8 mouse cellular contexts compared by ENCODE assay signal in the genomic region with DNA sequence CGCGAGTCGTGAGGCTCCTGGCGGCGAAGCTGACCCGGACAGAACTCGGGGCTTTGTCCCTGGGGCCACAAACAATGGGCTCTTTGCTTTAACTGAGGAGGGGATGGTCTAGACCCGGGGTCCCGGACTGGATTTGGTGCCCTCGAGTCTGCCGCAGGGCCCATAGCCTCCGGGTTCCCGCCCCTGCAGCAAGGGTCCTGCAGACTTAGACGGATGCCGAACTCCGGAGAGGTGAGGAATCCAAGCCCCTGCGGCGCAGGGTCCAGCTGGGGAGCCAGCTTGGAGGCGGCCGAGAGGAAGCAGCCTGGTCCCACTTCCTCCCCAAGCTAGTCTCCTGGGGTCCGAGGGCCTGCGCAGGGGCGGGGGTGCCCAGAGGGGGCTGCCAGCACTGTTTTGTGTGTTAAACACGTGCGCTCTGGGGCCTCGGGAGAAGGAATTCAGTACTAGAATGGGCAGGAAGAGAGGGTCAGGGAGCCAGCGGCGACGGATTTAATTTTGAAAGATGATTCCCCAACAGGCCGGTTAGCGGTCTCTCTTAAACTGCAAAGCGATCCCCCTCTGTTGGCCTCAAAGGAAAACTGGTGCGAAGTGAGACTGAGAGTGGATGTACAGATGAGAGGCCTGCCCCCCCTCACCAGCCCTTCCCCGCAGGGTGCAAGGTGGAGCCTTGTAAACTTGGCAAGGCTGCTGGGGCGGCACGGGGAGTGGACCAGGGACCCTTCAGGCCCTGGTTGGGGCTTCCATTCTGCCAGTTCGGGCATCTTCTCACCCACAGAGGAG. TPM values are rescaled to one million over a fixed set of nuclear protein-coding genes. Genes with fewer than 3 reads are reported as not detected.
DNase-seq lines count a peak whose midpoint lies in the region; ATAC-seq and TF ChIP-seq lines count a peak whose summit lies in the region.

No protein-coding gene starts in this region.

- intact Hi-C loops in left cerebral cortex, postnatal 14 days (cut with DNase I), result no loop called here

- no peak for DNase-seq in cerebellum, adult 2 months
- no peak for DNase-seq in layer of hippocampus, adult 9-10 months (ENCODE audit: low spot score)
- no peak for DNase-seq in left cerebral cortex, postnatal 14 days (ENCODE audit: low spot score in 2 of 2)
- DNase-seq in ovary, postnatal 10 days (ENCODE audit: low spot score), result no peak

- no peaks in the 10 kb centered on the region for H3K9me3 ChIP-seq in embryonic facial prominence, embryonic 15.5 days (replicated peaks)
- no peaks in the 10 kb centered on the region for H3K9me3 ChIP-seq in intestine, embryonic 16.5 days (ENCODE audit: control insufficient read depth, low read length)
- H3K9me3 ChIP-seq in midbrain, embryonic 15.5 days, result no peaks in the 10 kb centered on the region

- peak overlapping the region; percentile 98 for H3K4me2 ChIP-seq in embryonic facial prominence, embryonic 15.5 days (replicated peaks)
- peak overlapping the region; percentile 93 for H3K4me2 ChIP-seq in intestine, embryonic 16.5 days (ENCODE audit: low read depth, low read length)
- H3K4me2 ChIP-seq in midbrain, embryonic 15.5 days, result peak overlapping the region; percentile 99

- peaks cover 2% of the 10 kb centered on the region; the same call in 1 of the 2 replicates for H3K27me3 ChIP-seq in cerebellum, adult 2 months (ENCODE audit: control insufficient read depth, insufficient read depth, low read length)
- H3K27me3 ChIP-seq in embryonic facial prominence, embryonic 15.5 days, result peaks cover 19% of the 10 kb centered on the region
- H3K27me3 ChIP-seq in intestine, embryonic 16.5 days (replicated peaks; ENCODE audit: control insufficient read depth, insufficient read depth, low read length), result peaks cover 42% of the 10 kb centered on the region
- H3K27me3 ChIP-seq in midbrain, embryonic 15.5 days (replicated peaks), result peaks cover 43% of the 10 kb centered on the region

- H3K36me3 ChIP-seq in embryonic facial prominence, embryonic 15.5 days, result no peaks in the 10 kb centered on the region
- H3K36me3 ChIP-seq in intestine, embryonic 16.5 days (ENCODE audit: control insufficient read depth, insufficient read depth, low read length), result no peaks in the 10 kb centered on the region
- no peaks in the 10 kb centered on the region for H3K36me3 ChIP-seq in midbrain, embryonic 15.5 days (replicated peaks)

- peak overlapping the region; percentile 39 for H3K9ac ChIP-seq in embryonic facial prominence, embryonic 15.5 days
- H3K9ac ChIP-seq in intestine, embryonic 16.5 days (ENCODE audit: low read depth, low read length), result peak overlapping the region; percentile 61
- H3K9ac ChIP-seq in midbrain, embryonic 15.5 days, result peak overlapping the region; percentile 23

- TF ChIP-seq CTCF in cerebellum, adult 2 months (IDR thresholded peaks at IDR 0.05; ENCODE audit: borderline replicate concordance, insufficient read depth, low read depth, low read length), result no peak

- 4% methylated on average over 37 of the region's 37 CpGs for WGBS in cerebellum, adult 2 months
- WGBS in embryonic facial prominence, embryonic 15.5 days, result under 1% methylated on average over 37 of the region's 37 CpGs
- 2% methylated on average over 37 of the region's 37 CpGs for WGBS in intestine, embryonic 16.5 days
- WGBS in midbrain, embryonic 15.5 days, result under 1% methylated on average over 37 of the region's 37 CpGs

- TF ChIP-seq POLR2A in cerebellum, adult 2 months (IDR thresholded peaks at IDR 0.05; ENCODE audit: borderline replicate concordance, insufficient read depth, low read length), result no peak

- peaks cover 11% of the 10 kb centered on the region for H3K4me1 ChIP-seq in cerebellum, adult 2 months (ENCODE audit: control insufficient read depth, insufficient read depth, low read length)
- peaks cover 51% of the 10 kb centered on the region for H3K4me1 ChIP-seq in embryonic facial prominence, embryonic 15.5 days
- peaks cover 11% of the 10 kb centered on the region; the same call in 1 of the 2 replicates for H3K4me1 ChIP-seq in intestine, embryonic 16.5 days (ENCODE audit: control insufficient read depth, insufficient read depth, low read length)
- peaks cover 23% of the 10 kb centered on the region for H3K4me1 ChIP-seq in midbrain, embryonic 15.5 days

- ATAC-seq in cerebellum, adult (ENCODE audit: insufficient number of reproducible peaks, low FRiP score, low TSS enrichment), result no peak
- ATAC-seq in embryonic facial prominence, embryonic 15.5 days (ENCODE audit: insufficient number of reproducible peaks, low FRiP score, low TSS enrichment, low read depth), result peak; percentile 29; the same call in 1 of the 2 replicates
- ATAC-seq in intestine, embryonic 16.5 days, result peak; percentile 12; the same call in 1 of the 2 replicates
- no peak for ATAC-seq in midbrain, embryonic 15.5 days (replicated peaks)

- no peak overlapping the region for H3K27ac ChIP-seq in cerebellum, adult 2 months (ENCODE audit: insufficient read depth, low read length)
- H3K27ac ChIP-seq in embryonic facial prominence, embryonic 15.5 days (replicated peaks), result peak overlapping the region; percentile 44
- H3K27ac ChIP-seq in intestine, embryonic 16.5 days (ENCODE audit: low read length), result no peak overlapping the region
- no peak overlapping the region for H3K27ac ChIP-seq in midbrain, embryonic 15.5 days

- peak overlapping the region; percentile 15 for H3K4me3 ChIP-seq in cerebellum, adult 2 months (replicated peaks; ENCODE audit: insufficient read depth, low read depth, low read length)
- peak overlapping the region; percentile 67 for H3K4me3 ChIP-seq in embryonic facial prominence, embryonic 15.5 days (replicated peaks)
- peak overlapping the region; percentile 54 for H3K4me3 ChIP-seq in intestine, embryonic 16.5 days (ENCODE audit: low read length)
- peak overlapping the region; percentile 49 for H3K4me3 ChIP-seq in midbrain, embryonic 15.5 days

RNA-seq across cellular contexts. Expression of a gene that starts 0.8 kb away (rescaled TPM):
- 2.6 and 2.9 TPM in 2 replicates for polyA plus RNA-seq in cerebellum, adult 2 months (2012; rRNA removed)
- polyA plus RNA-seq in embryonic facial prominence, embryonic 15.5 days (2015; fragmentation: Nextera tagmentation; extraction: Ambion mirVana), result 146 and 154 TPM in 2 replicates
- 10.3 and 12.0 TPM in 2 replicates for polyA plus RNA-seq in intestine, embryonic 16.5 days (2015; fragmentation: Nextera tagmentation; extraction: Ambion mirVana)
- polyA plus RNA-seq in midbrain, embryonic 15.5 days (2015; fragmentation: Nextera tagmentation; extraction: Ambion mirVana), result 9.4 and 9.5 TPM in 2 replicates
- total RNA-seq in left cerebral cortex, postnatal 14 days (2021), result 10 to 100 TPM in 1 of 2 experiments, 1 to 10 TPM in 1; 8.4 to 11.2 TPM

RNA-seq across cellular contexts. Expression of a gene that starts 10.9 kb away (rescaled TPM):
- 261 and 272 TPM in 2 replicates for polyA plus RNA-seq in cerebellum, adult 2 months (2012; rRNA removed)
- 154 and 159 TPM in 2 replicates for polyA plus RNA-seq in embryonic facial prominence, embryonic 15.5 days (2015; fragmentation: Nextera tagmentation; extraction: Ambion mirVana)
- polyA plus RNA-seq in intestine, embryonic 16.5 days (2015; fragmentation: Nextera tagmentation; extraction: Ambion mirVana), result 87.9 and 93.9 TPM in 2 replicates
- polyA plus RNA-seq in midbrain, embryonic 15.5 days (2015; fragmentation: Nextera tagmentation; extraction: Ambion mirVana), result 206 and 225 TPM in 2 replicates
- 100 to 1,000 TPM; 144 to 149 TPM for total RNA-seq in left cerebral cortex, postnatal 14 days (2021)

RNA-seq across cellular contexts. Expression of a gene that starts 29.2 kb away (rescaled TPM):
- polyA plus RNA-seq in cerebellum, adult 2 months (2012; rRNA removed), result 55.6 and 60.3 TPM in 2 replicates
- 44.1 and 44.6 TPM in 2 replicates for polyA plus RNA-seq in embryonic facial prominence, embryonic 15.5 days (2015; fragmentation: Nextera tagmentation; extraction: Ambion mirVana)
- polyA plus RNA-seq in intestine, embryonic 16.5 days (2015; fragmentation: Nextera tagmentation; extraction: Ambion mirVana), result 29.3 and 30.1 TPM in 2 replicates
- 46.6 and 53.9 TPM in 2 replicates for polyA plus RNA-seq in midbrain, embryonic 15.5 days (2015; fragmentation: Nextera tagmentation; extraction: Ambion mirVana)
- 10 to 100 TPM; 28.1 to 28.7 TPM for total RNA-seq in left cerebral cortex, postnatal 14 days (2021)

RNA-seq across cellular contexts. Expression of a gene that starts 31.3 kb away (rescaled TPM):
- polyA plus RNA-seq in cerebellum, adult 2 months (2012; rRNA removed), result 1.7 and 2.6 TPM in 2 replicates
- polyA plus RNA-seq in embryonic facial prominence, embryonic 15.5 days (2015; fragmentation: Nextera tagmentation; extraction: Ambion mirVana), result 9.3 and 9.8 TPM in 2 replicates
- polyA plus RNA-seq in intestine, embryonic 16.5 days (2015; fragmentation: Nextera tagmentation; extraction: Ambion mirVana), result 0.11 and 0.12 TPM in 2 replicates
- 1.2 and 1.5 TPM in 2 replicates for polyA plus RNA-seq in midbrain, embryonic 15.5 days (2015; fragmentation: Nextera tagmentation; extraction: Ambion mirVana)
- under 1 TPM; 0.48 to 0.95 TPM for total RNA-seq in left cerebral cortex, postnatal 14 days (2021)

Comparison
In these comparisons a context has a peak if more than half of its experiments do, and no peak if none do; other contexts are left out.
1. H3K4me3 ChIP-seq: peak in every context shown above with its lines; median percentile 67 in embryonic facial prominence, embryonic 15.5 days; 54 in intestine, embryonic 16.5 days; 49 in midbrain, embryonic 15.5 days; 15 in cerebellum, adult 2 months.
2. ATAC-seq: peak in embryonic facial prominence, embryonic 15.5 days (single experiment) and intestine, embryonic 16.5 days (single experiment); none in cerebellum, adult (single experiment) and midbrain, embryonic 15.5 days (single experiment).
3. RNA of a gene that starts 0.8 kb away (polyA plus RNA-seq): 146 to 154 TPM in embryonic facial prominence, embryonic 15.5 days; 10.3 to 12.0 TPM in intestine, embryonic 16.5 days, 9.4 to 9.5 TPM in midbrain, embryonic 15.5 days and 2.6 to 2.9 TPM in cerebellum, adult 2 months; every median in the first group is over 10 times any median in the second.
4. Peak in every context shown above with its lines, with median percentiles within 50 percentile points of each other: H3K4me2 ChIP-seq and H3K9ac ChIP-seq.